22 mouse cellular contexts compared by ENCODE assay signal in genomic region chr16:45651497-45651896, GRCm38 (mm10). TPM values are rescaled to one million over a fixed set of nuclear protein-coding genes. Genes with fewer than 3 reads are reported as not detected.
DNase-seq lines count a peak whose midpoint lies in the region; ATAC-seq and TF ChIP-seq lines count a peak whose summit lies in the region.
"Had no signal": no experiment of that assay in that cellular context is flagged by ENCODE, and none has a peak within 500 bp of the region (broad histone marks: within the 10 kb centered on the region; RNA-seq: fewer than 3 reads in every experiment).

No protein-coding gene starts in this region.

- no peak overlapping the region for H3K9ac ChIP-seq in liver, embryonic 14.5 days (replicated peaks)
- H3K9ac ChIP-seq in liver, embryonic 11.5 days (ENCODE audit: low read depth, low read length): no peak overlapping the region
- no peak overlapping the region for H3K9ac ChIP-seq in liver, embryonic 16.5 days (ENCODE audit: low read depth, low read length)
- H3K9ac ChIP-seq in stomach, embryonic 16.5 days (ENCODE audit: low read length): no peak overlapping the region
- H3K9ac ChIP-seq: embryonic facial prominence, embryonic 12.5 days; forebrain, embryonic 13.5 days; liver, embryonic 15.5 days had no signal

- 43% methylated on average over 2 of the region's 2 CpGs for WGBS in liver, embryonic 14.5 days (ENCODE audit: insufficient replicate concordance)
- WGBS in liver, embryonic 11.5 days: 34% methylated on average over 2 of the region's 2 CpGs
- 30% methylated on average over 2 of the region's 2 CpGs for WGBS in liver, embryonic 16.5 days (ENCODE audit: insufficient replicate concordance)
- WGBS in stomach, embryonic 16.5 days: 41% methylated on average over 2 of the region's 2 CpGs

- H3K27me3 ChIP-seq in liver, embryonic 14.5 days (ENCODE audit: control insufficient read depth, insufficient read depth, low read length): no peaks in the 10 kb centered on the region
- no peaks in the 10 kb centered on the region for H3K27me3 ChIP-seq in liver, embryonic 11.5 days (replicated peaks; ENCODE audit: control insufficient read depth, insufficient read depth, low read length)
- H3K27me3 ChIP-seq in liver, embryonic 16.5 days (ENCODE audit: control insufficient read depth, insufficient read depth, low read depth, low read length): no peaks in the 10 kb centered on the region
- no peaks in the 10 kb centered on the region for H3K27me3 ChIP-seq in stomach, embryonic 16.5 days (ENCODE audit: control insufficient read depth, insufficient read depth, low read length)
- H3K27me3 ChIP-seq: liver, embryonic 15.5 days had no signal

- TF ChIP-seq EP300 in liver, embryonic 14.5 days (IDR thresholded peaks at IDR 0.05; ENCODE audit: low read depth): no peak

- ATAC-seq in liver, embryonic 14.5 days (ENCODE audit: insufficient read depth): 0 out of 2 replicates have a peak, but pooled peaks have one; percentile 11
- no peak for ATAC-seq in liver, embryonic 11.5 days (replicated peaks; ENCODE audit: low FRiP score)
- ATAC-seq in liver, embryonic 16.5 days (ENCODE audit: low read depth): peak; percentile 63; the same call in 1 of the 2 replicates
- ATAC-seq in stomach, embryonic 16.5 days (ENCODE audit: insufficient read depth, low FRiP score): no peak
- ATAC-seq: forebrain, embryonic 13.5 days had no signal

- peaks cover 0 to 10% of the 10 kb centered on the region in 2 experiments; a peak in 2 of 4 replicates for H3K4me1 ChIP-seq in liver, embryonic 14.5 days (replicated peaks; ENCODE audit: control insufficient read depth in 2 of 2, insufficient read depth in 2 of 2, low read length in 1 of 2)
- H3K4me1 ChIP-seq in liver, embryonic 11.5 days (replicated peaks; ENCODE audit: control insufficient read depth, insufficient read depth, low read length): peaks cover 7% of the 10 kb centered on the region
- no peaks in the 10 kb centered on the region for H3K4me1 ChIP-seq in brown adipose tissue, adult 24 weeks (ENCODE audit: control insufficient read depth, insufficient read depth, insufficient read length, low read length)
- H3K4me1 ChIP-seq in liver, embryonic 16.5 days (ENCODE audit: control insufficient read depth, low read depth, low read length): no peaks in the 10 kb centered on the region; the same call in 1 of the 2 replicates
- no peaks in the 10 kb centered on the region for H3K4me1 ChIP-seq in stomach, embryonic 16.5 days (ENCODE audit: control insufficient read depth, insufficient read depth, low read length)

- H3K4me2 ChIP-seq in liver, embryonic 14.5 days (ENCODE audit: low read depth): no peak overlapping the region
- H3K4me2 ChIP-seq in liver, embryonic 11.5 days: no peak overlapping the region
- no peak overlapping the region for H3K4me2 ChIP-seq in liver, embryonic 16.5 days (ENCODE audit: low read depth, low read length)
- peak overlapping the region; percentile 59; the same call in 1 of the 2 replicates for H3K4me2 ChIP-seq in stomach, embryonic 16.5 days (ENCODE audit: low read depth, low read length)
- H3K4me2 ChIP-seq: embryonic facial prominence, embryonic 12.5 days; forebrain, embryonic 13.5 days; liver, embryonic 15.5 days had no signal

- H3K4me3 ChIP-seq in liver, embryonic 14.5 days (ENCODE audit: insufficient read depth in 1 of 2, low read depth in 2 of 2, low read length in 2 of 2): no peak overlapping the region
- H3K4me3 ChIP-seq in liver, embryonic 11.5 days (ENCODE audit: low read depth, low read length): no peak overlapping the region
- no peak overlapping the region for H3K4me3 ChIP-seq in brown adipose tissue, adult 24 weeks (ENCODE audit: insufficient read depth, low read depth, low read length)
- no peak overlapping the region for H3K4me3 ChIP-seq in liver, embryonic 16.5 days (ENCODE audit: low read depth, low read length)
- H3K4me3 ChIP-seq in stomach, embryonic 16.5 days (replicated peaks; ENCODE audit: low read length): no peak overlapping the region
- H3K4me3 ChIP-seq: embryonic facial prominence, embryonic 12.5 days; erythroblast, embryonic 14.5 days; forebrain, embryonic 13.5 days; layer of hippocampus, adult 2 months; liver, embryonic 15.5 days had no signal

- no peaks in the 10 kb centered on the region for H3K9me3 ChIP-seq in liver, embryonic 14.5 days (ENCODE audit: control insufficient read depth, low read length)
- H3K9me3 ChIP-seq in liver, embryonic 11.5 days (ENCODE audit: control insufficient read depth, low read length): no peaks in the 10 kb centered on the region
- no peaks in the 10 kb centered on the region for H3K9me3 ChIP-seq in liver, embryonic 16.5 days (replicated peaks; ENCODE audit: control insufficient read depth, low read length)
- H3K9me3 ChIP-seq in stomach, embryonic 16.5 days (replicated peaks; ENCODE audit: control insufficient read depth, low read length): no peaks in the 10 kb centered on the region
- H3K9me3 ChIP-seq: embryonic facial prominence, embryonic 12.5 days; forebrain, embryonic 13.5 days; liver, embryonic 15.5 days had no signal

- no peak for TF ChIP-seq CTCF in liver, embryonic 14.5 days (IDR thresholded peaks at IDR 0.05; ENCODE audit: low read depth)

- no peak overlapping the region for H3K27ac ChIP-seq in liver, embryonic 14.5 days
- no peak overlapping the region for H3K27ac ChIP-seq in liver, embryonic 11.5 days (ENCODE audit: low read depth, low read length)
- peak overlapping the region; percentile 45; the same call in 1 of the 2 replicates for H3K27ac ChIP-seq in brown adipose tissue, adult 24 weeks (replicated peaks; ENCODE audit: low read depth, low read length)
- no peak overlapping the region for H3K27ac ChIP-seq in liver, embryonic 16.5 days (ENCODE audit: low read length)
- no peak overlapping the region for H3K27ac ChIP-seq in stomach, embryonic 16.5 days (ENCODE audit: low read length)
- H3K27ac ChIP-seq: embryonic facial prominence, embryonic 12.5 days; forebrain, embryonic 13.5 days; layer of hippocampus, adult 2 months; liver, embryonic 15.5 days had no signal

- DNase-seq in liver, embryonic 14.5 days (ENCODE audit: low read depth in 3 of 3, low spot score in 3 of 3): no peak
- DNase-seq in liver, embryonic 11.5 days (ENCODE audit: low spot score): no peak
- DNase-seq in embryo, embryonic 9.5 days (ENCODE audit: extremely low spot score): no peak
- no peak for DNase-seq in cerebellum, adult 18-20 months
- DNase-seq: adrenal gland, postnatal 36 days; B cell, adult 2 months; cerebellum, adult 8-10 months; kidney, adult 8-10 months; kidney, postnatal 14 days; retina, postnatal 1 day; thymus, postnatal 36 days had no signal

- no peaks in the 10 kb centered on the region for H3K36me3 ChIP-seq in liver, embryonic 14.5 days (replicated peaks; ENCODE audit: control insufficient read depth, insufficient read depth, low read depth)
- no peaks in the 10 kb centered on the region for H3K36me3 ChIP-seq in liver, embryonic 11.5 days (ENCODE audit: control insufficient read depth, insufficient read depth, low read length)
- H3K36me3 ChIP-seq in liver, embryonic 16.5 days (ENCODE audit: control insufficient read depth, insufficient read depth): no peaks in the 10 kb centered on the region
- H3K36me3 ChIP-seq in stomach, embryonic 16.5 days (ENCODE audit: control insufficient read depth, insufficient read depth, low read length): no peaks in the 10 kb centered on the region
- H3K36me3 ChIP-seq: embryonic facial prominence, embryonic 12.5 days; liver, embryonic 15.5 days had no signal

RNA-seq across cellular contexts. Expression of gene BC016579, which starts 2.4 kb away (rescaled TPM):
- polyA plus RNA-seq in liver, embryonic 14.5 days (2012; rRNA removed): 0.14 and 0.20 TPM in 2 replicates
- polyA plus RNA-seq in liver, embryonic 14.5 days (2014; fragmentation: Nextera tagmentation; extraction: Ambion mirVana): 0.23 TPM in 2 replicates
- 0.34 and 0.90 TPM in 2 replicates for polyA plus RNA-seq in liver, embryonic 11.5 days (2014; fragmentation: Nextera tagmentation; extraction: Ambion mirVana)
- not detected in 2 replicates for polyA plus RNA-seq in brown adipose tissue, adult 24 weeks (2012; ENCODE audit: insufficient read depth, insufficient read length, missing spikeins)
- 0.27 and 0.32 TPM in 2 replicates for polyA plus RNA-seq in liver, embryonic 16.5 days (2015; fragmentation: Nextera tagmentation; extraction: Ambion mirVana)
- 5.3 and 5.4 TPM in 2 replicates for polyA plus RNA-seq in stomach, embryonic 16.5 days (2015; fragmentation: Nextera tagmentation; extraction: Ambion mirVana)
- polyA plus RNA-seq: embryonic facial prominence, embryonic 12.5 days; erythroblast, embryonic 14.5 days; forebrain, embryonic 13.5 days; heart, embryonic 14.5 days had no signal

RNA-seq across cellular contexts. Expression of gene Gcsam, which starts 41.3 kb away (rescaled TPM):
- polyA plus RNA-seq in liver, embryonic 14.5 days (2012; rRNA removed): 0.57 and 0.93 TPM in 2 replicates
- 2.4 and 2.8 TPM in 2 replicates for polyA plus RNA-seq in liver, embryonic 14.5 days (2014; fragmentation: Nextera tagmentation; extraction: Ambion mirVana)
- polyA plus RNA-seq in liver, embryonic 11.5 days (2014; fragmentation: Nextera tagmentation; extraction: Ambion mirVana): 1.6 and 2.0 TPM in 2 replicates
- polyA plus RNA-seq in brown adipose tissue, adult 24 weeks (2012; ENCODE audit: insufficient read depth, insufficient read length, missing spikeins): 0.48 TPM in 1 of 2 replicates, not detected in the other
- polyA plus RNA-seq in liver, embryonic 16.5 days (2015; fragmentation: Nextera tagmentation; extraction: Ambion mirVana): 1.8 and 1.9 TPM in 2 replicates
- 0.20 and 0.48 TPM in 2 replicates for polyA plus RNA-seq in stomach, embryonic 16.5 days (2015; fragmentation: Nextera tagmentation; extraction: Ambion mirVana)
- polyA plus RNA-seq: cortical plate, adult 2 months; erythroblast, embryonic 14.5 days; forebrain, embryonic 13.5 days; frontal cortex, adult 2 months had no signal

RNA-seq across cellular contexts. Expression of gene Tmprss7, which starts 42.0 kb away (rescaled TPM):
- 0.18 and 0.26 TPM in 2 replicates for polyA plus RNA-seq in liver, embryonic 14.5 days (2012; rRNA removed)
- polyA plus RNA-seq in liver, embryonic 14.5 days (2014; fragmentation: Nextera tagmentation; extraction: Ambion mirVana): 0.08 and 0.15 TPM in 2 replicates
- polyA plus RNA-seq in liver, embryonic 11.5 days (2014; fragmentation: Nextera tagmentation; extraction: Ambion mirVana): 0.63 and 0.84 TPM in 2 replicates
- not detected in 2 replicates for polyA plus RNA-seq in brown adipose tissue, adult 24 weeks (2012; ENCODE audit: insufficient read depth, insufficient read length, missing spikeins)
- 0.11 and 0.13 TPM in 2 replicates for polyA plus RNA-seq in liver, embryonic 16.5 days (2015; fragmentation: Nextera tagmentation; extraction: Ambion mirVana)
- 0.26 and 0.29 TPM in 2 replicates for polyA plus RNA-seq in stomach, embryonic 16.5 days (2015; fragmentation: Nextera tagmentation; extraction: Ambion mirVana)
- polyA plus RNA-seq: erythroblast, embryonic 14.5 days; heart, embryonic 14.5 days had no signal

Comparison
In these comparisons a context has a peak if more than half of its experiments do, and no peak if none do; other contexts are left out.
1. ATAC-seq: peak in liver, embryonic 14.5 days (single experiment) and liver, embryonic 16.5 days (single experiment); none in liver, embryonic 11.5 days (single experiment) and stomach, embryonic 16.5 days (single experiment).